Mouse (Mus musculus): ENCODE data around the gene Gm20388. TPM values are rescaled to one million over a fixed set of nuclear protein-coding genes. Genes with fewer than 3 reads are reported as not detected.

The Gm20388 gene
- total and polyA plus RNA-seq, 2 experiments from 2014 or later, result 17.3 TPM; not detected in 1

- WGBS, result 68% methylated on average over 6 of the region's 6 CpGs
Measured at GRCm38 (mm10) chr8:120188510-120188909, 277.9 kb downstream of the Gm20388 start.

GRCm38 (mm10) chr8:120189440-120189839 is 278.8 kb downstream of the Gm20388 start:
- H3K4me1 ChIP-seq (ENCODE audit: control insufficient read depth, insufficient read depth), result peaks cover 40% of the 10 kb centered on the region
- H3K9ac ChIP-seq (replicated peaks; ENCODE audit: low read depth, low read length), result no peak overlapping the region
- H3K9me3 ChIP-seq (replicated peaks; ENCODE audit: control insufficient read depth, low read length), result no peaks in the 10 kb centered on the region
- no peak for TF ChIP-seq EP300 (IDR thresholded peaks at IDR 0.05; ENCODE audit: low read depth)
- no peak for TF ChIP-seq CTCF (IDR thresholded peaks at IDR 0.05; ENCODE audit: low read depth)
- WGBS, result 68% methylated on average over 6 of the region's 6 CpGs
- ATAC-seq (ENCODE audit: insufficient read depth, low read depth) (no peak), DNase-seq (ENCODE audit: low spot score) (no peak)
- H3K4me3 ChIP-seq (ENCODE audit: low read depth, low read length), result no peak overlapping the region
- H3K4me2 ChIP-seq (ENCODE audit: low read depth, low read length), result no peak overlapping the region
- no peaks in the 10 kb centered on the region for H3K27me3 ChIP-seq (ENCODE audit: control insufficient read depth, insufficient read depth, low read length)
- no peaks in the 10 kb centered on the region for H3K36me3 ChIP-seq (replicated peaks; ENCODE audit: control insufficient read depth, insufficient read depth, low read length)
- no peak overlapping the region for H3K27ac ChIP-seq (ENCODE audit: low read depth)

More at GRCm38 (mm10) chr8:120188510-120188909, 277.9 kb downstream of the Gm20388 start:
- H3K9ac ChIP-seq (replicated peaks; ENCODE audit: low read depth, low read length), result no peak overlapping the region
- H3K27me3 ChIP-seq (ENCODE audit: control insufficient read depth, insufficient read depth, low read length), result no peaks in the 10 kb centered on the region
- H3K9me3 ChIP-seq (replicated peaks; ENCODE audit: control insufficient read depth, low read length), result no peaks in the 10 kb centered on the region
- ATAC-seq (ENCODE audit: insufficient read depth, low read depth) (no peak), DNase-seq (ENCODE audit: low spot score) (no peak)
- peaks cover 43% of the 10 kb centered on the region for H3K4me1 ChIP-seq (ENCODE audit: control insufficient read depth, insufficient read depth)
- no peak overlapping the region for H3K4me3 ChIP-seq (ENCODE audit: low read depth, low read length)
- H3K27ac ChIP-seq (ENCODE audit: low read depth), result no peak overlapping the region
- H3K4me2 ChIP-seq (ENCODE audit: low read depth, low read length), result no peak overlapping the region
- H3K36me3 ChIP-seq (replicated peaks; ENCODE audit: control insufficient read depth, insufficient read depth, low read length), result no peaks in the 10 kb centered on the region
- TF ChIP-seq CTCF (IDR thresholded peaks at IDR 0.05; ENCODE audit: low read depth), result no peak
- peak; percentile 59; the same call in 1 of the 2 replicates for TF ChIP-seq EP300 (IDR thresholded peaks at IDR 0.05; ENCODE audit: low read depth)

- Histone ChIP-seq H3K9ac (replicated peaks; ENCODE audit: low read depth, low read length) (no peak overlapping the region), H3K36me3 (replicated peaks; ENCODE audit: control insufficient read depth, insufficient read depth, low read length) (no peaks in the 10 kb centered on the region), H3K4me2 (ENCODE audit: low read depth, low read length) (no peak overlapping the region), H3K4me1 (ENCODE audit: control insufficient read depth, insufficient read depth) (peaks cover 34% of the 10 kb centered on the region), H3K9me3 (replicated peaks; ENCODE audit: control insufficient read depth, low read length) (no peaks in the 10 kb centered on the region), H3K4me3 (ENCODE audit: low read depth, low read length) (no peak overlapping the region), H3K27me3 (ENCODE audit: control insufficient read depth, insufficient read depth, low read length) (no peaks in the 10 kb centered on the region), H3K27ac (ENCODE audit: low read depth) (no peak overlapping the region; the same call in 1 of the 2 replicates)
- TF ChIP-seq CTCF (IDR thresholded peaks at IDR 0.05; ENCODE audit: low read depth), result no peak
- 81% methylated on average over 17 of the region's 17 CpGs for WGBS
- ATAC-seq (ENCODE audit: insufficient read depth, low read depth), result no peak
- no peak for DNase-seq (ENCODE audit: low spot score)
Measured at GRCm38 (mm10) chr8:120190107-120190809, 279.6 kb downstream of the Gm20388 start.

- 11% methylated on average over 20 of the region's 20 CpGs for WGBS
- Histone ChIP-seq H3K4me1 (ENCODE audit: control insufficient read depth, insufficient read depth) (peaks cover 27% of the 10 kb centered on the region), H3K27ac (ENCODE audit: low read depth) (peak overlapping the region; percentile 89), H3K4me3 (ENCODE audit: low read depth, low read length) (peak overlapping the region; percentile 6), H3K27me3 (ENCODE audit: control insufficient read depth, insufficient read depth, low read length) (no peaks in the 10 kb centered on the region), H3K9me3 (replicated peaks; ENCODE audit: control insufficient read depth, low read length) (no peaks in the 10 kb centered on the region), H3K9ac (replicated peaks; ENCODE audit: low read depth, low read length) (no peak overlapping the region), H3K4me2 (ENCODE audit: low read depth, low read length) (peak overlapping the region; percentile 51), H3K36me3 (replicated peaks; ENCODE audit: control insufficient read depth, insufficient read depth, low read length) (no peaks in the 10 kb centered on the region)
- TF ChIP-seq CTCF (IDR thresholded peaks at IDR 0.05; ENCODE audit: low read depth) (no peak), EP300 (IDR thresholded peaks at IDR 0.05; ENCODE audit: low read depth) (peak; percentile 92)
- peak; percentile 90 for DNase-seq (ENCODE audit: low spot score)
- ATAC-seq (ENCODE audit: insufficient read depth, low read depth), result peak; percentile 95
Measured at GRCm38 (mm10) chr8:120190810-120191413, 280.3 kb downstream of the Gm20388 start.

- Histone ChIP-seq H3K9ac (replicated peaks; ENCODE audit: low read depth, low read length) (no peak overlapping the region), H3K27ac (ENCODE audit: low read depth) (peak overlapping the region; percentile 89), H3K9me3 (replicated peaks; ENCODE audit: control insufficient read depth, low read length) (no peaks in the 10 kb centered on the region), H3K4me2 (ENCODE audit: low read depth, low read length) (no peak overlapping the region), H3K4me1 (ENCODE audit: control insufficient read depth, insufficient read depth) (peaks cover 20% of the 10 kb centered on the region), H3K4me3 (ENCODE audit: low read depth, low read length) (no peak overlapping the region), H3K27me3 (ENCODE audit: control insufficient read depth, insufficient read depth, low read length) (no peaks in the 10 kb centered on the region), H3K36me3 (replicated peaks; ENCODE audit: control insufficient read depth, insufficient read depth, low read length) (no peaks in the 10 kb centered on the region)
- TF ChIP-seq EP300 (IDR thresholded peaks at IDR 0.05; ENCODE audit: low read depth), result no peak
- no peak for TF ChIP-seq CTCF (IDR thresholded peaks at IDR 0.05; ENCODE audit: low read depth)
- ATAC-seq (ENCODE audit: insufficient read depth, low read depth), result no peak
- DNase-seq (ENCODE audit: low spot score), result no peak
- WGBS, result 53% methylated on average over 5 of the region's 5 CpGs
Measured at GRCm38 (mm10) chr8:120191633-120192032, 281.0 kb downstream of the Gm20388 start.
